Mouse (Mus musculus) liver, postnatal 0 days (tissue): ENCODE measurements around the gene Arid3c.

ENCODE experiments used
- CTCF ChIP-seq: sonication (generic); IDR thresholded peaks from 2 replicates; pipeline ENCODE4 v1.5.1; 2016; ENCODE audit warnings: antibody characterized with exemption, low read depth
- EP300 ChIP-seq: IDR thresholded peaks from 2 replicates; pipeline ENCODE4 v1.6.1; 2016; ENCODE audit warnings: antibody characterized with exemption, low read depth, mild to moderate bottlenecking

GRCm38 (mm10) chr4:41755338-41756305 is 24.7 kb upstream of the Arid3c start, which contains the start of gene Sigmar1:
- no peak; the same call in 1 of the 2 replicates for TF ChIP-seq EP300
- peak; percentile 90 for TF ChIP-seq CTCF
